Mouse (Mus musculus): ENCODE results near the gene Usp45.
"Not testable (repeated sequence)": the region's sequence is repeated elsewhere in the genome, so short reads cannot be mapped to it uniquely, and the experiment has no call there.

Gene Usp45

DNA sequence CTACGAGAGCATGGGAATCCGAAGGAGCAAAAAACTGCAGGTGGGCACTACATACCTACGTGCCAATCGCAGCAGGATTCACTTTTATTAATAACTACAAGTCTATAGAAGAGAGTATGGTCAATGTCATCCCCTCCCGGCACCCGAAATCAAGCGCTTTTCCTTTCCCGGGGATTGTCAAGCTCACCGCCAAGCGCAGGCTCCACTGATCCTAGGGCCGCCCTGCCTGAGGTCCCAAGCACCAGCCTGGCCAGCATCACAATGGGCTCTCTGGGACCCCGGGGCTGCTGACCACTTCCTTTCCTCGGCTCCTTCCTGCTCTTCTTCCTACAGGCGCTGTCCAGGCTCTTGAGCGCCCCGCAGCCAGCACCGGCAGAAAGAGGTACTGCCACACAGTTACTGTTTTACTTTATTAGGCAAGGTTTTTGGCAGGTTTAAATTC is at the start of gene Usp45, which contains the start of gene Tstd3:
Usp45 (plus strand) TSS at position 294 of the 442 bp plus-strand sequence.
Tstd3 (minus strand) TSS at position 350 of the 442 bp plus-strand sequence.
- DNase-seq (ENCODE audit: low spot score) = peak; percentile 82

- no peak for DNase-seq (ENCODE audit: low spot score)
Measured at GRCm38 (mm10) chr4:21722752-21723334, 44.1 kb upstream of the Usp45 start.

GRCm38 (mm10) chr4:21726912-21727614 is 39.9 kb upstream of the Usp45 start:
- DNase-seq (ENCODE audit: low spot score) = peak; percentile 51

GRCm38 (mm10) chr4:21727615-21728165 is 39.3 kb upstream of the Usp45 start, which contains the start of gene Ccnc:
Gene Ccnc, plus strand, starts transcription at chr4:21727701.
- DNase-seq (ENCODE audit: low spot score) = peak; percentile 63

GRCm38 (mm10) chr4:21739169-21739568 is 27.8 kb upstream of the Usp45 start:
- DNase-seq (ENCODE audit: low spot score) = no peak

- DNase-seq (ENCODE audit: low spot score) = not testable (repeated sequence)
Measured at GRCm38 (mm10) chr4:21744142-21744541, 22.8 kb upstream of the Usp45 start.

GRCm38 (mm10) chr4:21745723-21746122 is 21.2 kb upstream of the Usp45 start:
- no peak for DNase-seq (ENCODE audit: low spot score)

DNA sequence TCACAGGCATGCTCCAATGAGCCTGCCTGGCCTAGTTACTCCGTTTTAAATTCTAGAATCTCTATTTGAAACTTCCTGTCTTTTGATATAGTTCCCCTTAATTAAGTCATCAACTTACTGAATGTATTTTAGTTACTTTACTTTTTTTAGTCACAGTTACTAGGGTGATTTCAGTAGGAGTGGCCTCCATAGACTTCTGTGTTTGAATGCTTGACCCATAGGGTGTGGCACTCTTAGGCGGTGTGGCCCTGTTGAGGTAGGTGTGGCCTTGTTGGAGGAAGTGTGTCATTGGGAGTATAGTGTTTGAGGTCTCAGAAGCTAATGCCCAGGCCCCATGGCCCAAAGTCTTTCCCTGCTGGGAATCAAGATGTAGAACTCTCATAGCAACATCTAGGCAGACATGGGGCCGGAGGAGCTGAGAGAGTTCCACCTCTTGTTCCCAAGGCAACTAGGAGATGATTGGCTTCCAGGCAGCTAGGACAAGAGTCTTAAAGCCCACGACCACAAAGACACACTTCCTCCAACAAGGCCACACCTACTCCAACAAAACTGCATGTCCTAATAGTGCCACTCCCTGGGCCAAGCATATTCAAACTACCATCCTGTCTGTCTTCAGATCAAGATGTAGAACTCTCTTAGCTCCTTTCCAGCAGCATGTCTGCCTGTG is 11.7 kb upstream of the Usp45 start:
- DNase-seq (ENCODE audit: low spot score) = no peak

GRCm38 (mm10) chr4:21758860-21759259 is 8.1 kb upstream of the Usp45 start:
- DNase-seq (ENCODE audit: low spot score) = no peak

- DNase-seq (ENCODE audit: low spot score) = no peak
Measured at GRCm38 (mm10) chr4:21761416-21762160, 5.4 kb upstream of the Usp45 start.

- DNase-seq (ENCODE audit: low spot score) = no peak
Measured at GRCm38 (mm10) chr4:21763827-21764226, 3.1 kb upstream of the Usp45 start.

GRCm38 (mm10) chr4:21766171-21766862 is 639 bp upstream of the Usp45 start:
- DNase-seq (ENCODE audit: low spot score) = no peak

GRCm38 (mm10) chr4:21771064-21771463 is 4.1 kb downstream of the Usp45 start:
- no peak for DNase-seq (ENCODE audit: low spot score)

- DNase-seq (ENCODE audit: low spot score) = no peak
Measured at GRCm38 (mm10) chr4:21772306-21772705, 5.3 kb downstream of the Usp45 start.

- peak; percentile 56 for DNase-seq (ENCODE audit: low spot score)
Measured at GRCm38 (mm10) chr4:21776091-21776945, 9.4 kb downstream of the Usp45 start.

GRCm38 (mm10) chr4:21776946-21777265 is 9.9 kb downstream of the Usp45 start:
- no peak for DNase-seq (ENCODE audit: low spot score)

DNA sequence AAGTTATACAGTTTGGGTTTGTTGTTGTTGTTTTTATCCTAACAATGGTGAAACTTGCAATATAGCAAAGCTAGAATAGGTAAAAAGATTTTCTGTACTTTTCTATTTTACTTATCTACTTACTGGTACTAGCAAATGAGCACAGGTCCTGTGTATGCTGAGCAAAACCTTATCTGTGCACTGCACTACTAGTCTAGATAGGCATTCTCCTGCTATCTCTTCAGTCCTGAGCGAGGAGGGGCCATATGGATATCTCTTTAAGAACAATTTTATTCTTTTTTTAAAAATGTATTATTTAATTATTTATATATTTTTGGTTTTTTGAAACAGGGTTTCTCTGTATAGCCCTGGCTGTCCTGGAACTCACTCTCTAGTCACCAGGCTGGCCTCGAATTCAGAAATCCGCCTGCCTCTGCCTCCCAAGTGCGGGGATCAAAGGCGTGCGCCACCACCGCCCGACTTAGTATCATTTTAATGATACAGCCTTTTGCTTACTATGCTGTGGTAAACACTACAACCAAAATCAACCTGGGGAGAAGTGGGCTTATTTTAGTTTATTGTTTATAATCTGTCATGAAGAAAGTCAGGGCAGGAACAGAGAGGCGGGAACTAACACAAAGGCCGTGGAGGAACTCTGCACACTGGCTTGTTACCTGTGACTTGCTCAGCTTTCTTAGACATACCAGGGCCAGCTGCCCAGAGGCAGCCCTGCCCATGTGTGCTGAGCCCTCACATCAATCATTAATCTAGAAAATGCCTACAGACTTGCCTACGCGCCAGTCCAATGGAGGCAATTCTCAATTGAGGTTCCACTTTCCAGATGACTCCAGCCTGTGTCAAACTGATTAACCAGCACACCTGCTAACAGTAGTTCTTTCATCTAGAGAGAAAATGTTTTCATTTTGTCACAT is 14.1 kb downstream of the Usp45 start:
- DNase-seq (ENCODE audit: low spot score) = no peak

DNA sequence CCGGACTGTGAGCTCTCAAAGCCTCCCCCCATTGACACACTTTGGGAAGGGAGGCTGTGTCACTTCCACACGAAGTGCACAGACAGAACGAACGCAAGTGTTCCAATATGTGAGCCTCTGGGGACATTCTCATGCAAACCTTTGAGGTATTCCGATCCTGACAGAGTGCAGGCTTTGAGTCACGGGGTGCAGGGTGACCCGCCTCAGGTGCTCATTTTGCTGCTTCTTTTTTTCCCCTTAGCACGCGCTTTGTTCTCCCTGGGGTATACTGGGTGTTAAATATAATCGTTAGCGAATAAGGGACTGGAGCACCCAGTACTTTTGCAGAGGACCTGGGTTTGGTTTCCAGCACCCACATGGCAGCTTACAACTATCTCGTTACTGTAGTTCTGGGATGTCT is 19.3 kb downstream of the Usp45 start:
- DNase-seq (ENCODE audit: low spot score) = no peak

DNA sequence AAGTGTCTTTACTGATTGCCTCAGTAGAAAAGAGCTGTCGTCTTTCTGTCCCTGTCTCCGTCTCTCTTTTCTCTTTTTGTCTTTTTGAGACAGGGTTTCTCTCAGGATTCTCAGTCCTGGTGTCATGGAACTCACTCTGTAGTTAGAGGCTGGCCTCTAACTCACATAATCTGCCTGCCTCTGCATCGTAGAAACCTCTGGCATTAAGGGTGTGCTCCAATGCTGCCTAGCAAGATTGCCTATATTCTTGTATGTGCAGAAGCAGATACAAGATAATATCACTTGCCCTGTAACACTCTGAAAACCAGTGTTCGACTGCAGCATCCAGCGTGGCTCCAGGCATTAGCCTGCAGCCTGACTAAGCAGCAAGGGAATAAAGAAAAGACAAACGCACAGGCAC is 21.9 kb downstream of the Usp45 start:
- DNase-seq (ENCODE audit: low spot score) = no peak

Measured in layer of hippocampus, adult 9-10 months (tissue).